Mouse (Mus musculus) heart, postnatal 36 days (tissue): Measurements from ENCODE around the gene Xrcc1. TPM values are rescaled to one million over a fixed set of nuclear protein-coding genes. Genes with fewer than 3 reads are reported as not detected.
A peak's percentile ranks its signal among the peaks of the same experiment; 100 is the strongest.

Experiments used
- DNase-seq, 2 experiments: peaks; one replicate each; pipeline ENCODE4 v3.0.0; 2021 to 2022
- intact Hi-C: fragments of 180-260 bp; cut with DNase I; formaldehyde crosslinking; loops from one replicate; pipeline ENCODE4 v1.15.1; 2025
- total RNA-seq, 2 experiments: library from RNA; stranded (reverse); gene quantifications; 2 replicates each; pipeline ENCODE4 v1.2.3; 2021

Xrcc1 gene
- total RNA-seq, 2 experiments from 2014 or later, result 26.9 to 27.4 TPM

- DNase-seq, result no peak
- intact Hi-C loops, result no loop called here
These were observed 20.2 kb upstream of the Xrcc1 start for GRCm38 (mm10) chr7:24525686-24526420.

DNA sequence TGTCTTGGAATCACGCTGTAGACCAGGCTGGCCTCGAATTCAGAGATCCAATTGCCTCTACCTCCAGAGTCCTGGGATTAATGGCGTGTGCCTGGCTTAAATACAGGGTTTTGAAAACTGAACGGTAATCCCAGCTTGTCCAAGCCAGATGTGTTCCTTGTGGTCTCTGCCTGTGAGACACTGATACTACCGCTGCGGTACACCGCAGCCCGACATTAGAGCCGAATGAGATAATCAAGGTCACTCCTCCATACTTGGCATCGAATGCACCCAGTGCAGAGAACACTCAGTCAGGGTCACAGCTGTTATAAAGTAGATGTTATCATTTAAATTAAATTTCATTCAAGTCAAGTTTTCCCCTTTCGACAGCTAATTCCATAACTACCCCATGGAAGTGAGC is 17.2 kb upstream of the Xrcc1 start:
- intact Hi-C loops, result loop anchor here (1.0 kb wide), 1 partner anchor 18 kb away; no protein-coding TSS in a partner anchor
- no peak for DNase-seq

DNA sequence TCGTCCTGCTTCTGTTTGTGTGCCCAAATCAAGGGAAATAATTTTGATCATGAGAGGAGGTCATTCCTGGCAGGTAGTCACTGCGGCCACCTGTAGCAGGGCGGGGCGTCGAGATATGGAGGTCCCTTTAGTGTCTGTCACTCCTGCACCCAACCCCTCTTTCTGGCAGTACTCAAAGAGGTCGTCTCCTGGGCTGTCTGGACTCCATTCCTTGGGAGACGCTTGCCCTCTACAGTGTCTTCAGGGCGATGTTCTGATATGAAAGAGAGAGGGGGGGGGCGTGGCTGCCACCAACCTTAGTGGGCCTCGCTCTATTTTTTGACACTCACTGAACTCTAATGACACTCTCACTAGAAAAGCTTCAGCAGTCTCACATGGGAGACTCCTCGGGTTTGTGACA is 16.5 kb upstream of the Xrcc1 start:
- no peak for DNase-seq
- intact Hi-C loops, result loop anchor here (1.0 kb wide), 1 partner anchor 18 kb away; no protein-coding TSS in a partner anchor

GRCm38 (mm10) chr7:24530062-24530931 is 15.8 kb upstream of the Xrcc1 start, which contains the start of gene Irgq:
Irgq (plus strand) TSS chr7:24530689.
- DNase-seq, result peak; percentile 99
- intact Hi-C loops, result loop anchor here (2.0 to 5.0 kb wide), 2 partner anchors 23 to 132 kb away; partner anchors contain the start of gene Zfp428

DNA sequence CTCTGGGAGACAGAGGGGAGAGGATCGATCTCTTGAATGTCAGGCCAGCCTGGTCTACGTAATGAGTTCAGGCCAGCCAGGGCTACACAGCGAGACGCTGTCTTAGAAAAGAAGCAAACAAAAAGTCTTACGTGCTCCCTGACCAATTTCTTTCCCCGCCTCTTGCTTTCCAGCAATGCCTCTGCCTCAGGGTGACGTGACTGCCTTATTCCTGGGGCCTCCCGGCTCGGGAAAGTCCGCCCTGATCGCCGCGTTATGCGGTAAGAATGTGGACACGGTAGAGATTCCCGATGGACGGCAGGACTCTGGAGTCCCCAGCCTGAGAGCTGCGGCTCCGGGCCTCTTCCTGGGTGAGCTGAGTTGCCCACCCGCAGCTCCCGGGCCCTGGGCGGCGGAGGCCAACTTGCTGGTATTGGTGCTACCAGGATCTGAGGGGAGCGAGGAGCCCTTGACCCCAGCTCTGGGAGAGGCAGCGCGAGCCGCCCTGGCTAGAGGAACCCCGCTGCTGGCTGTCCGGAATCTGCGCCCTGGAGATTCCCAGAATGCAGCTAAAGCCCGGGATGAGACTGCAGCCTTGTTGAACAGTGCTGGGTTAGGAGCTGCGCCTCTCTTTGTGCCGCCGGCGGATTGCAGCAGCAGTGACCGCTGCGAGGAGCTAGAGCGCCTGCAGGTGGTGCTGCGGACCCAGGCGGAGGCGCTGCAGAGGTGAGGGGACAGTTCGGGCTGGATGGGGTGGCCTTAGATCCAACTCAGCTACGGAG is 14.7 kb upstream of the Xrcc1 start:
- intact Hi-C loops, result loop anchor here (2.0 to 5.0 kb wide), 2 partner anchors 25 to 131 kb away; partner anchors contain the start of gene Zfp428
- peak; percentile 72 for DNase-seq

GRCm38 (mm10) chr7:24533031-24533571 is 13.0 kb upstream of the Xrcc1 start:
- intact Hi-C loops, result loop anchor here (5.0 kb wide), 1 partner anchor 129 kb away; no protein-coding TSS in a partner anchor
- no peak for DNase-seq

DNA sequence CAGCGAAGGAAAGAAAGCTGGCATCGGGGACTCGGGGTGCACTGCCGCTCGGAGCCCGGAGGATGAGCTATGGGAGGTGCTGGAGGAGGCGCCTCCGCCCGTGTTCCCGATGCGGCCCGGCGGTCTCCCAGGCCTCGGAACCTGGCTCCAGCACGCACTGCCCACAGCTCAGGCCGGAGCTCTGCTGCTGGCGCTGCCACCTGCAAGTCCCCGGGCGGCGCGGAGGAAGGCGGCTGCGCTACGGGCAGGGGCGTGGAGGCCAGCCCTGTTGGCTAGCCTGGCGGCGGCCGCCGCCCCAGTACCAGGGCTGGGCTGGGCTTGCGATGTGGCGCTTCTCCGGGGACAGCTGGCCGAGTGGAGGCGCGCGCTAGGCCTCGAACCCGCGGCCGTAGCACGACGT is 12.3 kb upstream of the Xrcc1 start:
- DNase-seq, result no peak
- intact Hi-C loops, result loop anchor here (5.0 kb wide), 1 partner anchor 128 kb away; no protein-coding TSS in a partner anchor

GRCm38 (mm10) chr7:24534301-24534700 is 11.8 kb upstream of the Xrcc1 start:
- intact Hi-C loops, result loop anchor here (5.0 kb wide), 1 partner anchor 128 kb away; no protein-coding TSS in a partner anchor
- no peak for DNase-seq

DNA sequence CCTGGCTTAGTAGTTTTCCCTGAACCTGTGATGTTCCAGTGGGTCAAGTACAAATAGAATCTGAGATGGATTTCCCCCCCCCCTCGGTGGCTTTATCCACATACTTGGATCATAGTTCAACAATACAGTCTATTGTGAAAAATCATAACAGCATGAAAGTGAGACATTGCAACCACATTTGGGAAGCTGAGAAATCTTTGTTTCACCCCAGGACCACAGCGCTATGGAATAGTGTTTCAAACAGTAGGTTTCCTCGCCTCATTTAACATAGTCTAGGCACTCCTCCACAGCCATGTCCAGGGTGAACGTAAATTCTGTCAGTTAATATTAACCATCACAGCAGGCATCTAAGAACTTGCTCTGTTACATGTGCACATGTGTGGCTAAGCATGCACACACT is 9.0 kb upstream of the Xrcc1 start:
- no peak for DNase-seq
- intact Hi-C loops, result no loop called here

GRCm38 (mm10) chr7:24537591-24537990 is 8.5 kb upstream of the Xrcc1 start:
- intact Hi-C loops, result no loop called here

GRCm38 (mm10) chr7:24538154-24538553 is 7.9 kb upstream of the Xrcc1 start:
- no peak for DNase-seq
- intact Hi-C loops, result no loop called here

More at GRCm38 (mm10) chr7:24537591-24537990, 8.5 kb upstream of the Xrcc1 start:
- no peak for DNase-seq

DNA sequence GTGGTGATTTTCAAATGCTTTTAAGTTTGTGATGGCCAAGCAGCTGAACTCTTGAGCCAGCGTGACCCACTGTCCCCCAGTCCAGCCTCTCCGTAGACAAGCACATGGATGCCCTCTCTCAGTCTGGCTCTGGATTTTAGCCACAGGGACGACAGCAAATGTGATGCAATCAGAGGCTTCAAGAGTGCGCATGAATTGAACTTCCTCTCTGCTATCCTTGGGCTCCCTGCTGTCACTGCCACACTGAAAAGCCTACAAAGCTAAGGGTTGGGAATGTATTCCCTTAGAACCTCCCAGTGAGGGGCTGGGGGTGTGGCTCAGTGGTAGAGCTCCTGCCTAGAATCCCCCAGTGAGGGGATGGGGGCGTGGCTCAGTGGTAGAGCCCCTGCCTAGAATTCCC is 7.4 kb upstream of the Xrcc1 start:
- intact Hi-C loops, result no loop called here
- no peak for DNase-seq

- intact Hi-C loops, result no loop called here
These were observed 6.4 kb upstream of the Xrcc1 start for GRCm38 (mm10) chr7:24539686-24540085.

GRCm38 (mm10) chr7:24544506-24544905 is 1.6 kb upstream of the Xrcc1 start:
- intact Hi-C loops, result no loop called here
- no peak for DNase-seq

More at GRCm38 (mm10) chr7:24539686-24540085, 6.4 kb upstream of the Xrcc1 start:
- DNase-seq, result no peak

DNA sequence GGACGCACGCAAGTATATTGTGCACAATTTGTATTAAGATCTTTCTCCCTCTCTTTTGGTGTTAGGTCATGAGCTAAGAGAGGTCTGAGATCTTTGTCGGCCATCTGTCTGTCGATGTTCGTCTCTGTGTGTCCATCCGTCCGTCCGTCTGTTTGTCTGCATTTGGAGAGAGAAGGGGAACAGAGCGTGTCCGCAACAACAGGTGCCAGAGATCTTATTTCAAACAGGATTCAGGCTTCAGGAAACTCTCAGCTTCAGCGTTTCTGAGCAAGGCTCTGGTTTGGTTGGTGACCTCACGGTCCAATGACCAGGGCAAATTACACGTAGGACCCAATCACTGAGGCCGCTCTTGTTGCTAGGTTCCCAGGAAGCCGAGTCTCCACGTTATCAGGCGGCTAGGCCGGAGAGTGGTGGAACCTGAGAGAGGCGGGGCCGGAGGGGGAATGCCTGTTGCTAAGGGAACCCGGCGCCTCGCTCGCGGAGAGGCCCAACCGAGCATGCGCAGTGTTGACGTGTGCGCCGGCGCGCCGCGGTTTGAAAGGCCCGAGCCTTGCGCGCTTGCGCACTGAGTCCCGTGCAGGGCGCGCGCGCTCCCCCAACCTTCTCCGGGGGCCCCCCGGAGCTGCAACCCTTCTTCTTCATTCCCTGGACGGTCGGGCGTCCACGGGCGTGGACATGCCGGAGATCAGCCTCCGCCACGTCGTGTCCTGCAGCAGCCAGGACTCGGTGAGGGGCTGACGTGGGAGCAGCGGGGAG is 723 bp downstream of the Xrcc1 start:
- peak; percentile 97 to 98 for DNase-seq
- intact Hi-C loops, result loop anchor here (1.0 to 5.0 kb wide), 4 partner anchors 18 to 75 kb away; partner anchors contain the start of gene Zfp428

DNA sequence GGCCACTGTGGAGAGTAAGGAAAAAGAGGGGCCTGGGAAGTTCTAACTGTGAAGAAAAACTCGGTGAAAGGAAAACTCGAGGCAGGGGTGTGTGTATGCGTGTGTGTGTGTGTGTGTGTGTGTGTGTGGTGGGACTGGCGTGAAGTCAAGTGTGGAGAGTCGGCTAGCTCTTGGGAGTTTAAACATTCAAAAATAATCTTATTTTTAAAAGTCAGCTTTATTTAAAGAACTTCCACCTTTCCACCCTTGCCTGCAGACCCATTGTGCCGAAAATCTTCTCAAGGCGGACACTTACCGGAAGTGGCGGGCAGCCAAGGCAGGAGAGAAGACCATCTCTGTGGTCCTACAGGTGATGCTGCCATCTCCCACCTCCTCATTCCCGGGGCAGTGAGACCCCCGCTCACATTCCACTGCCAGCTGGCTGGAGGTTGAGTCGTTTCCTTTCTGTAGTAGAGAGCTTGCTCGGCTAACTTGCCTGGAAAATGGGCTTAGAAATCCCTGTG is 1.5 kb downstream of the Xrcc1 start:
- intact Hi-C loops, result loop anchor here (1.0 to 5.0 kb wide), 4 partner anchors 18 to 75 kb away; partner anchors contain the start of gene Zfp428
- DNase-seq, result no peak

- no peak for DNase-seq
These were observed 6.1 kb downstream of the Xrcc1 start for GRCm38 (mm10) chr7:24551985-24552759.

DNA sequence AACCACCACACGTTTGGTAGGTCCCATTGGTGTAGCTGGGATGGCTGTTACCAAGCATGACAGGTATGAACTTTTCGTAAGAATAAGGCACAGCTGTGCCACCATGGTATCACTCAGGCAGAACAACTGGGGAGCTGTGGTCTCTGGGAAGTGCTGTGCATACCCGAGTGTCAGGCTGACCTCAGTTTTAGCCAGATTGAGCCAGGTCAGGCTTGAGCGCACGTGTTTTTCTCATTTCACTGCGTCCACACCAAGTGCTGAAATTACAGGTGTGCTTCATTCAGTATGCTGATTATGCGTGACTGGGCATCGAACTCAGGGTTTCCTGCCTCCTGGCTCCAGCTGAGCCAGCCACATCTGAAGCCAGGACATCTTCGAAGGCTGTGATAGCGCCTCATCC is 9.7 kb downstream of the Xrcc1 start:
- DNase-seq, result no peak
- intact Hi-C loops, result loop anchor here (5.0 kb wide), 1 partner anchor 38 kb away; no protein-coding TSS in a partner anchor

More at GRCm38 (mm10) chr7:24551985-24552759, 6.1 kb downstream of the Xrcc1 start:
- intact Hi-C loops, result no loop called here
